Mouse (Mus musculus) CH12.LX (cell line): ENCODE results near the gene Eps8l2.

Experiments
- CTCF ChIP-seq, 2 experiments: IDR thresholded peaks in 1 of 2; conservative IDR thresholded peaks in 1 of 2; 2 replicates each; pipeline ENCODE4 v1.5.1; 2011 to 2012; ENCODE audit warnings: low read depth in 2 of 2, low read length in 2 of 2, improper control_type of control experiment in 1 of 2, inconsistent platforms in 1 of 2, mild to moderate bottlenecking in 1 of 2, moderate library complexity in 1 of 2
- POLR2A ChIP-seq: IDR thresholded peaks from 2 replicates; pipeline ENCODE4 v1.6.1; 2011; ENCODE audit warnings: low read depth, mild to moderate bottlenecking, improper control_type of control experiment, low read length

DNA sequence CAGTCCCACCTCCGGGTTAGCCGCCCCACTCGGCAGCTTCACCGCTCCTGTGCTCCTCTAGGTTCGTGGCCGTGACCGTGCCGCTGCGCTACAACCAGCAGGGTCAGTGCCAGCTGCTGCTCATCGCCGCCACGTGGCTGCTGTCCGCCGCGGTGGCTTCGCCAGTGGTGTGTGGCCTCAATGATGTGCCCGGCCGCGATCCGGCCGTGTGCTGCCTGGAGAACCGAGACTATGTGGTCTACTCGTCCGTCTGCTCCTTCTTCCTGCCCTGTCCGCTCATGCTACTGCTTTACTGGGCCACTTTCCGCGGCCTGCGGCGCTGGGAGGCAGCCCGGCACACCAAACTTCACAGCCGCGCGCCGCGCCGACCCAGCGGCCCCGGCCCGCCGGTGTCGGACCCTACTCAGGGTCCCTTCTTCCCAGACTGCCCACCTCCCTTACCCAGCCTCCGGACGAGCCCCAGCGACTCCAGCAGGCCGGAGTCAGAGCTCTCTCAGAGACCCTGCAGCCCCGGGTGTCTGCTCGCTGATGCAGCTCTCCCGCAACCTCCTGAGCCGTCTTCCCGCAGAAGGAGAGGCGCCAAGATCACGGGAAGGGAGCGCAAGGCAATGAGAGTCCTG is 44.7 kb upstream of the Eps8l2 start:
- TF ChIP-seq CTCF (conservative IDR thresholded peaks at IDR 0.05 in 1 of 2, IDR thresholded peaks at IDR 0.05 in 1 of 2; ENCODE audit: low read depth in 2 of 2, low read length in 2 of 2) (no peak), POLR2A (no peak)
